Mouse (Mus musculus): ENCODE measurements around the gene P3h1. TPM values are rescaled to one million over a fixed set of nuclear protein-coding genes. Genes with fewer than 3 reads are reported as not detected.

Gene P3h1
- polyA plus RNA-seq, 1 experiment from 2014 or later, result 8.3 TPM

DNA sequence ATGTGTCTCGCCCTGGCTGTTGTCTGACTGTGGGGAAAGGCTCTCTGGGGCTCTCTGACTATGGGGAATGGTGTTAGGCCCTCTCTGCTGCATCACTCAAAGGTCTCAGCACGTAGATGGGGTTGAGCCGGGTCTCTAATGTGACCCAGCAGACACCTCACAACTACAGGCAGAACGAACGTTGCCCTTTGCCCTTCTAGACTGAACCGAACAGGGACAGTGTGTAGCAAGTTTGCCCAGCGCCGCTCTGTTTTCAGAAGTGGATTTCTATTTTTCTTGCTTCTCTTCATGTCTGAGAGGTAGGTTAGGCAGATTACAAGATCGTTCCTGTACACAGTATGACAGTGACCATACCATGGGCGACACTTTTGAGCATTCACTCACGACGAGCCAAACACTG lies 9.9 kb downstream of the P3h1 start:
- Histone ChIP-seq H3K27me3 (no peaks in the 10 kb centered on the region), H3K4me1 (peaks cover 32% of the 10 kb centered on the region), H3K36me3 (peaks cover 24% of the 10 kb centered on the region; the same call in 1 of the 2 replicates), H3K27ac (replicated peaks) (no peak overlapping the region), H3K4me2 (replicated peaks) (no peak overlapping the region), H3K9ac (replicated peaks) (no peak overlapping the region), H3K4me3 (no peak overlapping the region), H3K9me3 (no peaks in the 10 kb centered on the region)
- no peak for ATAC-seq (replicated peaks)
- WGBS, result 93% methylated on average over 12 of the region's 12 CpGs

GRCm38 (mm10) chr4:119244468-119245240 lies 11.9 kb downstream of the P3h1 start:
- Histone ChIP-seq H3K36me3 (peaks cover 26% of the 10 kb centered on the region; the same call in 1 of the 2 replicates), H3K27me3 (no peaks in the 10 kb centered on the region), H3K9me3 (no peaks in the 10 kb centered on the region), H3K4me2 (replicated peaks) (no peak overlapping the region), H3K9ac (replicated peaks) (no peak overlapping the region), H3K4me1 (peaks cover 32% of the 10 kb centered on the region), H3K27ac (replicated peaks) (0 out of 2 replicates have a peak overlapping the region, but pooled peaks have one; percentile 21), H3K4me3 (no peak overlapping the region)
- 83% methylated on average over 22 of the region's 22 CpGs for WGBS
- no peak for ATAC-seq (replicated peaks)

GRCm38 (mm10) chr4:119245556-119245955 lies 12.8 kb downstream of the P3h1 start:
- no peak overlapping the region for H3K4me2 ChIP-seq (replicated peaks)
- H3K9ac ChIP-seq (replicated peaks), result no peak overlapping the region
- peak; percentile 18; the same call in 1 of the 2 replicates for ATAC-seq (replicated peaks)
- 0 out of 2 replicates have a peak overlapping the region, but pooled peaks have one; percentile 21 for H3K27ac ChIP-seq (replicated peaks)
- H3K4me3 ChIP-seq, result no peak overlapping the region
- no peaks in the 10 kb centered on the region for H3K27me3 ChIP-seq
- H3K9me3 ChIP-seq, result no peaks in the 10 kb centered on the region
- peaks cover 26% of the 10 kb centered on the region; the same call in 1 of the 2 replicates for H3K36me3 ChIP-seq
- peaks cover 31% of the 10 kb centered on the region for H3K4me1 ChIP-seq
- 40% methylated on average over 7 of the region's 7 CpGs for WGBS

DNA sequence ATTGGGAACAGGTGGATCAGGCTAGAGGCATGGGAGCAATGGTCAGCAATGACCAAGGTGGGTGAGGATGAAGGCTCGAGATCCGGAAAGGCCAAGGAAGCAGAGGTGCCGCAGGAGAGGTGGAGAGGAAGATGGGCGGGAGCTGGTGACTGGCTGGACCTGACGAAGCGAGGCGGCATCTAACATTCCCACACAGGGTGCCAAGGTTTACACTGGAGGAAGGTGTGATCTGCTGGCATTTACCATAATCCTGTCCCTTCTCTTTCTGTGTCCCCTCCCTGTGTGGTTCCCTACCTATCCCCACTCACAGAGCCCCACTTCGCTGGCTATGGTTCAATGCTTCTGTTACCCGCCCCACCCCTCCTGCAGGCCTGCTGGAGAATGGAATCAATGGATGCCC lies 13.2 kb downstream of the P3h1 start:
- H3K4me1 ChIP-seq, result peaks cover 31% of the 10 kb centered on the region
- H3K9ac ChIP-seq (replicated peaks), result no peak overlapping the region
- no peaks in the 10 kb centered on the region for H3K27me3 ChIP-seq
- H3K36me3 ChIP-seq, result peaks cover 26% of the 10 kb centered on the region; the same call in 1 of the 2 replicates
- H3K9me3 ChIP-seq, result no peaks in the 10 kb centered on the region
- 0 out of 2 replicates have a peak overlapping the region, but pooled peaks have one; percentile 21 for H3K27ac ChIP-seq (replicated peaks)
- no peak for ATAC-seq (replicated peaks)
- WGBS, result 69% methylated on average over 9 of the region's 9 CpGs
- H3K4me2 ChIP-seq (replicated peaks), result no peak overlapping the region
- no peak overlapping the region for H3K4me3 ChIP-seq

GRCm38 (mm10) chr4:119246688-119247225 lies 14.0 kb downstream of the P3h1 start:
- Histone ChIP-seq H3K4me3 (no peak overlapping the region), H3K9me3 (no peaks in the 10 kb centered on the region), H3K27me3 (no peaks in the 10 kb centered on the region), H3K9ac (replicated peaks) (no peak overlapping the region), H3K36me3 (peaks cover 24% of the 10 kb centered on the region; the same call in 1 of the 2 replicates), H3K4me1 (peaks cover 31% of the 10 kb centered on the region), H3K4me2 (replicated peaks) (no peak overlapping the region), H3K27ac (replicated peaks) (no peak overlapping the region)
- WGBS, result 74% methylated on average over 14 of the region's 14 CpGs
- no peak for ATAC-seq (replicated peaks)

DNA sequence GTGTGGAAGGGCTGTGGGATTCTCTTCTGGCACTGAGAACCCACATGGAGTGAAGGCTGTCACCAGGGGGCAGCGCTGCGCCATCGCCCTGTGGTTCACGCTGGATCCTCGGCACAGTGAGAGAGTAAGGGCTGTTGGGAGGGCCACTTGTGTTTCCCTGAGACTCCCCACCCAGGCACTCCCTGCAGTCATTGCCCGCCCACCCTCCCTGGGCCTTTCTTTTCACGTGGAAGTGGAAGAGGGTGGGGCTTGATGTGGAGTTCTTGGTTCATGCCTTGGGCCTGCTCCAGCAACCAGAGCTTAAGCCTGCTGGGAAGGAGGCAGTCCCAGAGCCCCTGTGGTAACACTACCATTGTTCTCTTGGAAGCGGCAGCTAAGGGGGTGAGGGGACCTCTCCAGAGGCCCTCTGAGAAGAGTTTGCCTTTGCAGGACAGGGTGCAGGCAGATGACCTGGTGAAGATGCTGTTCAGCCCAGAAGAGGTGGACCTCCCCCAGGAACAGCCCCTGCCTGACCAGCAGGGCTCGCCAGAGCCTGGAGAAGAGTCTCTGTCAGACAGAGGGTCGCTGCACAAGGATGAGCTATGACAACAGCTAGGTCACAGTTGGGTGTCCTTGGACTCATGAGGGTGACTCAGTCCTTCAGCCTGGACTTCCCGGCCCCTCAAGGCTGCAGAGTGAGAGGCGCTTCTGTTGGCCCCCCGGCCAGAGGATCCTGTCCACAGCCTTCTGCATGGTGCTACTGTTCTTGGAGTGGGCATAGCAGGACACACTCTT lies 14.9 kb downstream of the P3h1 start:
- Histone ChIP-seq H3K4me2 (replicated peaks) (no peak overlapping the region), H3K27ac (replicated peaks) (peak overlapping the region; percentile 25; the same call in 1 of the 2 replicates), H3K9me3 (no peaks in the 10 kb centered on the region), H3K9ac (replicated peaks) (no peak overlapping the region), H3K36me3 (peaks cover 16% of the 10 kb centered on the region; the same call in 1 of the 2 replicates), H3K4me3 (no peak overlapping the region), H3K27me3 (no peaks in the 10 kb centered on the region), H3K4me1 (peaks cover 31% of the 10 kb centered on the region)
- peak; percentile 72 for ATAC-seq (replicated peaks)
- 25% methylated on average over 13 of the region's 13 CpGs for WGBS

DNA sequence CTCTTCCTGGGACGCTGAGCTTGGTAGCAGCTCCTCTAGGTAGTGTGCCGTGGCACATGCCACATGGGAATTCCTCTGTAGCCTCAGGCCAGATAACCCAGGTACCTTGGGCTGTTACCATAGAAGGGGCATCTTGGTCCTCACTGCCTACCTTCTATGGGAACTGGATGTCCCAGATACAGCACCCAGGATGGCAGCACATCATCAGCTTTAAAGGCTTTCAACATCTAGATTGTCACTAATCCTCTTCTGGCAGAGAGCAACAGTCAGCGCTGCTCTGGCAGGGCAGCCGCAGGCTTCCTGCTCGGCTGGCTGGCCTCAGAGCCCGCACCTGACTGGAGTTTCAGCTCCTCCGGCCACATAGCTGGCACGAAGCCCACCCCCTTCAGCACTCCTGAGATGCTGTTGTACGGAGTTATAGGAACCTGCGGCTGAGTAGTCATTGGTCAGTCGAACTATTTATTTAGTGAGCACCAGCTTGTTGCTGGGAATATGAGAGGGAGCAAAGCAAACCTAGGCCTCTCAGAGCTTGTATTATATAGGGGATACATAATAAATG lies 15.8 kb downstream of the P3h1 start:
- 77% methylated on average over 11 of the region's 11 CpGs for WGBS
- H3K36me3 ChIP-seq, result peaks cover 14% of the 10 kb centered on the region; the same call in 1 of the 2 replicates
- H3K9ac ChIP-seq (replicated peaks), result no peak overlapping the region
- H3K4me1 ChIP-seq, result peaks cover 31% of the 10 kb centered on the region
- no peaks in the 10 kb centered on the region for H3K27me3 ChIP-seq
- no peaks in the 10 kb centered on the region for H3K9me3 ChIP-seq
- H3K27ac ChIP-seq (replicated peaks), result 0 out of 2 replicates have a peak overlapping the region, but pooled peaks have one; percentile 27
- H3K4me2 ChIP-seq (replicated peaks), result no peak overlapping the region
- no peak overlapping the region for H3K4me3 ChIP-seq
- no peak for ATAC-seq (replicated peaks)

- Histone ChIP-seq H3K27me3 (no peaks in the 10 kb centered on the region), H3K4me2 (replicated peaks) (no peak overlapping the region), H3K9ac (replicated peaks) (no peak overlapping the region), H3K4me3 (no peak overlapping the region), H3K4me1 (peaks cover 27% of the 10 kb centered on the region), H3K9me3 (no peaks in the 10 kb centered on the region), H3K27ac (replicated peaks) (no peak overlapping the region), H3K36me3 (peaks cover 5% of the 10 kb centered on the region; the same call in 1 of the 2 replicates)
- no peak for ATAC-seq (replicated peaks)
- WGBS, result 78% methylated on average over 7 of the region's 7 CpGs
These were observed 19.5 kb downstream of the P3h1 start for GRCm38 (mm10) chr4:119252025-119252808.

DNA sequence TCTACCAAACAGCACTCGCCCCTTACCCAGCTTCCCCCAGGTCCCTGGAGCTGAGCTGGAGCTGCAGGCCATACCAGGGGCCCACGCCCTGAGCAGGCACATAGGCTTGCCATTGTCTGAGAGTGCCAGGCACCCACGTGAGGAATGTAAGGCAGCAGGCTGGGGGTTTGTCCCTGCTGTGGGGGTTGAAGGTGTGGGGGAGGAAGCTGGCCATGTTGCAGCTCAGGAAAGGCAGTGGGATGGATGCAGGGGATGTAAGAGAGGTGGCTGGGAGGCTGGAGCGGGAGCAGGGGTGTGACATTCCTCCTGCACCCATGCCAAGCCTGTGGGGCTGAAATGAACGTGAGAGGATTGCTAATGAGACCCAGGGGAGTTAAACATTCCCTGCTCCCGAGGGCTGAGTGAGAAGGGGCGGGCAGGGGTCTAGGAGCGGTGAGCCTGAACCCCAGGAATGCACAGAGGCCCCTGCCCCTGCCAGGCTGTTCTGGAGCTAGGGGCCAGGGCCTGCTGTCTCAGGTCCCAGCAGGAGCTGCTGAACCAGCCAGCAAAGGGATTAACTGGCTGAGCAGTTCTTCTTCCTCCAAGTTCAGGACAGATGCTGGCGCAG lies 21.4 kb downstream of the P3h1 start:
- no peak overlapping the region for H3K4me3 ChIP-seq
- peak overlapping the region; percentile 76 for H3K27ac ChIP-seq (replicated peaks)
- no peak overlapping the region; the same call in 1 of the 2 replicates for H3K4me2 ChIP-seq (replicated peaks)
- H3K9ac ChIP-seq (replicated peaks), result 0 out of 2 replicates have a peak overlapping the region, but pooled peaks have one; percentile 30
- peaks cover 18% of the 10 kb centered on the region for H3K4me1 ChIP-seq
- H3K36me3 ChIP-seq, result no peaks in the 10 kb centered on the region
- H3K9me3 ChIP-seq, result no peaks in the 10 kb centered on the region
- peak; percentile 78 for ATAC-seq (replicated peaks)
- 14% methylated on average over 9 of the region's 9 CpGs for WGBS
- no peaks in the 10 kb centered on the region for H3K27me3 ChIP-seq

GRCm38 (mm10) chr4:119255351-119255750 lies 22.6 kb downstream of the P3h1 start, which contains the start of gene Cldn19:
Cldn19 (plus strand) TSS chr4:119255414.
- Histone ChIP-seq H3K4me1 (peaks cover 18% of the 10 kb centered on the region), H3K4me3 (no peak within 1 kb of the TSS), H3K27ac (replicated peaks) (peak within 1 kb of the TSS; percentile 76), H3K4me2 (replicated peaks) (no peak within 1 kb of the TSS; the same call in 1 of the 2 replicates), H3K9me3 (no peaks in the 10 kb centered on the region), H3K36me3 (no peaks in the 10 kb centered on the region), H3K9ac (replicated peaks) (no peak within 1 kb of the TSS), H3K27me3 (no peaks in the 10 kb centered on the region)
- 68% methylated on average over 12 of the region's 12 CpGs for WGBS
- ATAC-seq (replicated peaks), result no peak

DNA sequence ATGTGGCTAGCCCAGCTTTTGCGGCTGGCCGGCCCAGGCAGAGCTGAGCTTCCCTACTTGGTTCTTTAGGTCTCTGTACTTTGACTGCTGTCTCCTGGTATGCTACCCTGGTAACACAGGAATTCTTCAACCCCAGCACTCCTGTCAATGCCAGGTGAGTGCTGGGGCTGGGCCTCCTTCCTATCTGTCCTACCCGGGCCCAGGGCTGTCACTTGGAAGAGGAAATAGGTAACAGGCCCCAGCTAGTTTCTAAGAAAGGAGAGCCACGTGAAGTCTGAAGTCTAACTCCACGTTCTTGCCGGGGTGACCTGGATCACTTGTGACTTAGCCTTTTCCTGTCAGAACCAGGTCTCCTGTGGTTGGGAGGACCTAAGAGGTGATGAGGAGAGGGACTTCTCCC lies 24.4 kb downstream of the P3h1 start:
- Histone ChIP-seq H3K36me3 (no peaks in the 10 kb centered on the region), H3K4me3 (no peak overlapping the region), H3K9ac (replicated peaks) (no peak overlapping the region), H3K27ac (replicated peaks) (no peak overlapping the region), H3K4me1 (peaks cover 18% of the 10 kb centered on the region), H3K27me3 (no peaks in the 10 kb centered on the region), H3K4me2 (replicated peaks) (no peak overlapping the region), H3K9me3 (no peaks in the 10 kb centered on the region)
- ATAC-seq (replicated peaks), result no peak
- WGBS, result 86% methylated on average over 6 of the region's 6 CpGs
